Mouse (Mus musculus): ENCODE measurements around the gene Tbc1d15. TPM values are rescaled to one million over a fixed set of nuclear protein-coding genes. Genes with fewer than 3 reads are reported as not detected.

Tbc1d15 gene
- 10 to 100 TPM; 46.8 to 49.4 TPM for total RNA-seq (2021)

GRCm38 (mm10) chr10:115251088-115251934 lies at the start of gene Tbc1d15:
Gene Tbc1d15, minus strand, starts transcription at chr10:115251467.
- DNase-seq (ENCODE audit: low spot score), result peak; percentile 94
- intact Hi-C loops (cut with DNase I), result no loop called here

GRCm38 (mm10) chr10:115298683-115299082 lies 47.4 kb upstream of the Tbc1d15 start:
- DNase-seq (ENCODE audit: low spot score), result no peak
- intact Hi-C loops (cut with DNase I), result no loop called here

GRCm38 (mm10) chr10:115297582-115297981 lies 46.3 kb upstream of the Tbc1d15 start:
- intact Hi-C loops (cut with DNase I), result no loop called here
- DNase-seq (ENCODE audit: low spot score), result no peak

- intact Hi-C loops (cut with DNase I), result no loop called here
- no peak for DNase-seq (ENCODE audit: low spot score)
Measured at GRCm38 (mm10) chr10:115296401-115296935, 45.2 kb upstream of the Tbc1d15 start.

GRCm38 (mm10) chr10:115295162-115295561 lies 43.9 kb upstream of the Tbc1d15 start:
- intact Hi-C loops (cut with DNase I), result no loop called here
- DNase-seq (ENCODE audit: low spot score), result no peak

- DNase-seq (ENCODE audit: low spot score), result no peak
- intact Hi-C loops (cut with DNase I), result no loop called here
Measured at GRCm38 (mm10) chr10:115294715-115295114, 43.4 kb upstream of the Tbc1d15 start.

GRCm38 (mm10) chr10:115293946-115294345 lies 42.7 kb upstream of the Tbc1d15 start:
- intact Hi-C loops (cut with DNase I), result no loop called here
- no peak for DNase-seq (ENCODE audit: low spot score)

- intact Hi-C loops (cut with DNase I), result no loop called here
- no peak for DNase-seq (ENCODE audit: low spot score)
Measured at GRCm38 (mm10) chr10:115290671-115291070, 39.4 kb upstream of the Tbc1d15 start.

- intact Hi-C loops (cut with DNase I), result no loop called here
Measured at GRCm38 (mm10) chr10:115288856-115289255, 37.6 kb upstream of the Tbc1d15 start.

GRCm38 (mm10) chr10:115284170-115284569 lies 32.9 kb upstream of the Tbc1d15 start:
- intact Hi-C loops (cut with DNase I), result no loop called here

More at GRCm38 (mm10) chr10:115288856-115289255, 37.6 kb upstream of the Tbc1d15 start:
- no peak for DNase-seq (ENCODE audit: low spot score)

GRCm38 (mm10) chr10:115281381-115281780 lies 30.1 kb upstream of the Tbc1d15 start:
- DNase-seq (ENCODE audit: low spot score), result no peak
- intact Hi-C loops (cut with DNase I), result no loop called here

More at GRCm38 (mm10) chr10:115284170-115284569, 32.9 kb upstream of the Tbc1d15 start:
- no peak for DNase-seq (ENCODE audit: low spot score)

- intact Hi-C loops (cut with DNase I), result no loop called here
Measured at GRCm38 (mm10) chr10:115271649-115272048, 20.4 kb upstream of the Tbc1d15 start.

GRCm38 (mm10) chr10:115270612-115271390 lies 19.5 kb upstream of the Tbc1d15 start:
- intact Hi-C loops (cut with DNase I), result no loop called here

More at GRCm38 (mm10) chr10:115271649-115272048, 20.4 kb upstream of the Tbc1d15 start:
- no peak for DNase-seq (ENCODE audit: low spot score)

GRCm38 (mm10) chr10:115262926-115263562 lies 11.8 kb upstream of the Tbc1d15 start:
- intact Hi-C loops (cut with DNase I), result no loop called here
- no peak for DNase-seq (ENCODE audit: low spot score)

More at GRCm38 (mm10) chr10:115270612-115271390, 19.5 kb upstream of the Tbc1d15 start:
- no peak for DNase-seq (ENCODE audit: low spot score)

GRCm38 (mm10) chr10:115262261-115262660 lies 11.0 kb upstream of the Tbc1d15 start:
- no peak for DNase-seq (ENCODE audit: low spot score)
- intact Hi-C loops (cut with DNase I), result no loop called here

- DNase-seq (ENCODE audit: low spot score), result no peak
- intact Hi-C loops (cut with DNase I), result no loop called here
Measured at GRCm38 (mm10) chr10:115261428-115261827, 10.2 kb upstream of the Tbc1d15 start.

GRCm38 (mm10) chr10:115256162-115256561 lies 4.9 kb upstream of the Tbc1d15 start:
- intact Hi-C loops (cut with DNase I), result no loop called here
- no peak for DNase-seq (ENCODE audit: low spot score)

GRCm38 (mm10) chr10:115253521-115253920 lies 2.3 kb upstream of the Tbc1d15 start:
- intact Hi-C loops (cut with DNase I), result no loop called here

GRCm38 (mm10) chr10:115252321-115252757 lies 1.1 kb upstream of the Tbc1d15 start:
- intact Hi-C loops (cut with DNase I), result loop anchor here (1.0 kb wide), 1 partner anchor 62 kb away; no protein-coding TSS in a partner anchor

More at GRCm38 (mm10) chr10:115253521-115253920, 2.3 kb upstream of the Tbc1d15 start:
- no peak for DNase-seq (ENCODE audit: low spot score)

More at GRCm38 (mm10) chr10:115252321-115252757, 1.1 kb upstream of the Tbc1d15 start:
- DNase-seq (ENCODE audit: low spot score), result no peak

All from heart, postnatal 25 days (tissue).